Mouse (Mus musculus) midbrain, embryonic 13.5 days (tissue): ENCODE data around the gene Wfikkn1. TPM values are rescaled to one million over a fixed set of nuclear protein-coding genes. Genes with fewer than 3 reads are reported as not detected.
A peak's percentile ranks its signal among the peaks of the same experiment; 100 is the strongest.

ENCODE experiments used
- ATAC-seq: fragments of 200-750 bp; cut with Nextera tagmentation; 2 replicates; pipeline ENCODE4 v1.8.0; 2017; ENCODE audit warnings: mild to moderate bottlenecking, moderate TSS enrichment, moderate library complexity
- H3K27ac ChIP-seq: fragments of 300-500 bp; sonication (generic); 2 replicates; pipeline ENCODE4 v1.5.1; 2015; ENCODE audit warnings: inconsistent platforms, mild to moderate bottlenecking, moderate library complexity
- H3K27me3 ChIP-seq: fragments of 300-500 bp; sonication (generic); 2 replicates; pipeline ENCODE4 v1.6.1; 2015; ENCODE audit warnings: mild to moderate bottlenecking, inconsistent platforms
- H3K36me3 ChIP-seq: fragments of 300-500 bp; sonication (generic); 2 replicates; pipeline ENCODE4 v1.6.1; 2015; ENCODE audit warnings: mild to moderate bottlenecking, inconsistent platforms
- H3K4me1 ChIP-seq: fragments of 300-500 bp; sonication (generic); replicated peaks from 2 replicates; pipeline ENCODE4 v1.6.1; 2015; ENCODE audit warnings: inconsistent platforms
- H3K4me2 ChIP-seq: fragments of 300-500 bp; sonication (generic); replicated peaks from 2 replicates; pipeline ENCODE4 v1.6.1; 2015; ENCODE audit warnings: moderate library complexity, mild to moderate bottlenecking, inconsistent platforms
- H3K4me3 ChIP-seq: fragments of 300-500 bp; sonication (generic); replicated peaks from 2 replicates; pipeline ENCODE4 v1.5.1; 2015; ENCODE audit warnings: mild to moderate bottlenecking, inconsistent platforms
- H3K9ac ChIP-seq: fragments of 300-500 bp; sonication (generic); replicated peaks from 2 replicates; pipeline ENCODE4 v1.6.1; 2015; ENCODE audit warnings: mild to moderate bottlenecking, inconsistent platforms
- H3K9me3 ChIP-seq: fragments of 300-500 bp; sonication (generic); 2 replicates; pipeline ENCODE4 v1.6.1; 2016; ENCODE audit warnings: mild to moderate bottlenecking, inconsistent platforms
- WGBS: fragments of 180-500 bp; shearing (Covaris S2); methylation state at CpG from one replicate; pipeline ENCODE4 v1.1.7; 2015; 5-methylcytosine and 5-hydroxymethylcytosine counted together
- polyA plus RNA-seq: library from polyadenylated mRNA; unstranded; fragments of >200 nt; fragmentation: Nextera tagmentation; extraction: Ambion mirVana; gene quantifications from 2 replicates; pipeline ENCODE4 v1.2.1, GENCODE M21; 2015

Wfikkn1 gene
- polyA plus RNA-seq, 1 experiment from 2014 or later = 0.70 TPM

- Histone ChIP-seq H3K4me3 (no peak overlapping the region), H3K9me3 (no peaks in the 10 kb centered on the region), H3K27me3 (no peaks in the 10 kb centered on the region), H3K27ac (peak overlapping the region; percentile 74), H3K4me2 (no peak overlapping the region), H3K9ac (peak overlapping the region; percentile 33; the same call in 1 of the 2 replicates), H3K4me1 (peaks cover 33% of the 10 kb centered on the region), H3K36me3 (peaks cover 61% of the 10 kb centered on the region)
- no peak for ATAC-seq
- 42% methylated on average over 5 of the region's 5 CpGs for WGBS
Measured at GRCm38 (mm10) chr17:25882306-25882705, 1.6 kb upstream of the Wfikkn1 start.

GRCm38 (mm10) chr17:25881691-25882090 lies 1.0 kb upstream of the Wfikkn1 start:
- no peak overlapping the region for H3K4me2 ChIP-seq
- H3K9ac ChIP-seq = peak overlapping the region; percentile 33; the same call in 1 of the 2 replicates
- peaks cover 60% of the 10 kb centered on the region for H3K36me3 ChIP-seq
- peak overlapping the region; percentile 74; the same call in 1 of the 2 replicates for H3K27ac ChIP-seq
- no peak overlapping the region for H3K4me3 ChIP-seq
- no peak for ATAC-seq
- no peaks in the 10 kb centered on the region for H3K9me3 ChIP-seq
- no peaks in the 10 kb centered on the region for H3K27me3 ChIP-seq
- 17% methylated on average over 4 of the region's 4 CpGs for WGBS
- H3K4me1 ChIP-seq = peaks cover 38% of the 10 kb centered on the region

GRCm38 (mm10) chr17:25880913-25881641 lies 419 bp upstream of the Wfikkn1 start:
- H3K4me2 ChIP-seq = no peak overlapping the region
- H3K27ac ChIP-seq = peak overlapping the region; percentile 74
- H3K4me1 ChIP-seq = peaks cover 44% of the 10 kb centered on the region
- H3K27me3 ChIP-seq = no peaks in the 10 kb centered on the region
- ATAC-seq = no peak
- WGBS = 5% methylated on average over 5 of the region's 5 CpGs
- H3K4me3 ChIP-seq = no peak overlapping the region
- H3K9ac ChIP-seq = peak overlapping the region; percentile 32; the same call in 1 of the 2 replicates
- peaks cover 60% of the 10 kb centered on the region for H3K36me3 ChIP-seq
- no peaks in the 10 kb centered on the region for H3K9me3 ChIP-seq

- Histone ChIP-seq H3K27ac (no peak overlapping the region), H3K4me1 (peaks cover 41% of the 10 kb centered on the region), H3K27me3 (no peaks in the 10 kb centered on the region), H3K9me3 (no peaks in the 10 kb centered on the region), H3K9ac (0 out of 2 replicates have a peak overlapping the region, but pooled peaks have one; percentile 4), H3K4me2 (no peak overlapping the region), H3K4me3 (no peak overlapping the region), H3K36me3 (peaks cover 55% of the 10 kb centered on the region)
- 62% methylated on average over 8 of the region's 8 CpGs for WGBS
- no peak for ATAC-seq
Measured at GRCm38 (mm10) chr17:25879750-25880149, 908 bp downstream of the Wfikkn1 start.

- H3K4me1 ChIP-seq = peaks cover 44% of the 10 kb centered on the region
Measured at GRCm38 (mm10) chr17:25879261-25879660, 1.4 kb downstream of the Wfikkn1 start.

GRCm38 (mm10) chr17:25878611-25879180 lies 2.0 kb downstream of the Wfikkn1 start:
- Histone ChIP-seq H3K27me3 (no peaks in the 10 kb centered on the region), H3K27ac (peak overlapping the region; percentile 15; the same call in 1 of the 2 replicates), H3K9ac (no peak overlapping the region), H3K4me3 (no peak overlapping the region), H3K9me3 (no peaks in the 10 kb centered on the region), H3K4me1 (peaks cover 50% of the 10 kb centered on the region), H3K4me2 (no peak overlapping the region), H3K36me3 (peaks cover 45% of the 10 kb centered on the region)
- ATAC-seq = no peak
- WGBS = 84% methylated on average over 19 of the region's 19 CpGs

More at GRCm38 (mm10) chr17:25879261-25879660, 1.4 kb downstream of the Wfikkn1 start:
- Histone ChIP-seq H3K36me3 (peaks cover 50% of the 10 kb centered on the region), H3K4me3 (no peak overlapping the region), H3K27me3 (no peaks in the 10 kb centered on the region), H3K4me2 (no peak overlapping the region), H3K27ac (no peak overlapping the region), H3K9ac (0 out of 2 replicates have a peak overlapping the region, but pooled peaks have one; percentile 4), H3K9me3 (no peaks in the 10 kb centered on the region)
- 46% methylated on average over 4 of the region's 4 CpGs for WGBS
- no peak for ATAC-seq

GRCm38 (mm10) chr17:25877741-25878610 lies 2.7 kb downstream of the Wfikkn1 start:
- H3K4me1 ChIP-seq = peaks cover 50% of the 10 kb centered on the region
- no peaks in the 10 kb centered on the region for H3K27me3 ChIP-seq
- no peak overlapping the region for H3K4me2 ChIP-seq
- ATAC-seq = no peak
- no peak overlapping the region for H3K4me3 ChIP-seq
- WGBS = 93% methylated on average over 32 of the region's 32 CpGs
- peaks cover 37% of the 10 kb centered on the region for H3K36me3 ChIP-seq
- H3K27ac ChIP-seq = no peak overlapping the region
- no peaks in the 10 kb centered on the region for H3K9me3 ChIP-seq
- H3K9ac ChIP-seq = no peak overlapping the region

GRCm38 (mm10) chr17:25877025-25877424 lies 3.6 kb downstream of the Wfikkn1 start:
- Histone ChIP-seq H3K4me3 (no peak overlapping the region), H3K36me3 (peaks cover 28% of the 10 kb centered on the region), H3K9ac (no peak overlapping the region), H3K4me1 (peaks cover 49% of the 10 kb centered on the region), H3K27ac (no peak overlapping the region), H3K27me3 (no peaks in the 10 kb centered on the region), H3K9me3 (no peaks in the 10 kb centered on the region), H3K4me2 (peak overlapping the region; percentile 95)
- no peak for ATAC-seq
- WGBS = 90% methylated on average over 3 of the region's 3 CpGs

GRCm38 (mm10) chr17:25876347-25876915 lies 4.2 kb downstream of the Wfikkn1 start:
- Histone ChIP-seq H3K36me3 (peaks cover 27% of the 10 kb centered on the region), H3K9ac (peak overlapping the region; percentile 90), H3K27ac (no peak overlapping the region), H3K9me3 (no peaks in the 10 kb centered on the region), H3K27me3 (no peaks in the 10 kb centered on the region), H3K4me2 (peak overlapping the region; percentile 95), H3K4me3 (peak overlapping the region; percentile 80), H3K4me1 (peaks cover 43% of the 10 kb centered on the region)
- 61% methylated on average over 10 of the region's 10 CpGs for WGBS
- ATAC-seq = no peak

- Histone ChIP-seq H3K27ac (peak overlapping the region; percentile 95), H3K4me2 (peak overlapping the region; percentile 95), H3K9me3 (no peaks in the 10 kb centered on the region), H3K36me3 (peaks cover 27% of the 10 kb centered on the region), H3K4me3 (peak overlapping the region; percentile 80), H3K9ac (peak overlapping the region; percentile 90), H3K27me3 (no peaks in the 10 kb centered on the region), H3K4me1 (peaks cover 33% of the 10 kb centered on the region)
- under 1% methylated on average over 59 of the region's 59 CpGs for WGBS
- peak; percentile 94 for ATAC-seq
Measured at GRCm38 (mm10) chr17:25875171-25876136, 5.2 kb downstream of the Wfikkn1 start.
